Mouse (Mus musculus) ES-CJ7 (cell line): ENCODE results near the gene Hs6st3.
"Not testable (repeated sequence)": the region's sequence is repeated elsewhere in the genome, so short reads cannot be mapped to it uniquely, and the experiment has no call there.

Experiments used
- DNase-seq: peaks from one replicate; pipeline ENCODE4 v3.0.0; 2011; ENCODE audit warnings: low read depth, low spot score

The Hs6st3 gene

DNA sequence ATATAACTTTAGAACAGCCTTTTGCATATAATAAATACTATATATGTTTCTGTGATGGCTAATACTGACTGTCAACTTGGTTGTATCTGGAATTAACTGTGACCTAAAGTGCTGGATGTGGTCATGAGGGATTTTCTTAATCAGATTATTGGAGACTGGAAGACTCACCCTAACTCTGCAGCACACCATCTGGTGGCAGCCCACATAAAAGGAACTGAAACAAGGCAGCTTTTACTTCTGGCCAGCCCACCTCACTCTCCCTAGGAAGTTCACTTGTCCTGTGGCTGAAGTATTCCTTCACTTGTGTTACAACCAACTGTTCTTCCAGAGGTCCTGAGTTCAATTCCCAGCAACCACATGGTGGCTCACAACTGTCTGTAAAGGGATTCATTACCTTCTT lies 313.5 kb downstream of the Hs6st3 start:
- no peak for DNase-seq

- DNase-seq, result no peak
These were observed 314.2 kb downstream of the Hs6st3 start for GRCm38 (mm10) chr14:119452382-119452781.

GRCm38 (mm10) chr14:119452797-119453196 lies 314.7 kb downstream of the Hs6st3 start:
- no peak for DNase-seq

GRCm38 (mm10) chr14:119464308-119464707 lies 326.2 kb downstream of the Hs6st3 start:
- no peak for DNase-seq

- DNase-seq, result no peak
These were observed 326.7 kb downstream of the Hs6st3 start for GRCm38 (mm10) chr14:119464883-119465282.

GRCm38 (mm10) chr14:119466899-119467588 lies 328.9 kb downstream of the Hs6st3 start:
- no peak for DNase-seq

GRCm38 (mm10) chr14:119476582-119476981 lies 338.4 kb downstream of the Hs6st3 start:
- DNase-seq, result no peak

DNA sequence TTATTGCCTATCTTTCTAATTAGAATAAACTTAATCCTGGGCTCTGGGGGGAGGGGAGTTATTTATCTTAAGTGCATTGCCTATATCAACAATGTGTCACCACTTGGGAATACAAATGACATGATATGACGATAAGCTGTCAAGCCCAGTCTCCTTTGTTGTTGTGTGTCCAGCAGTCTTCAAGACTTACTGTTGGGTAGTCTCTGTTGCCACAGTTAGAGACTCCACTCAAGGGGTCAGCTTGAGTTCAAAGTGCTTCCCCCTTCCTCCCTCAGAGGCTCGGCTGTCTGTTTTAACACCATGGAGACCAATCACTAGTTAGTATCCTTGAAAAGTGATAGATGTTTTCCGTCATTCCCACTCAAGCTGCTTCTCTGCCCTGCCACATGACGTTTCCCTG lies 339.7 kb downstream of the Hs6st3 start:
- no peak for DNase-seq

- DNase-seq, result no peak
These were observed 351.0 kb downstream of the Hs6st3 start for GRCm38 (mm10) chr14:119488978-119489703.

GRCm38 (mm10) chr14:119520632-119521031 lies 382.5 kb downstream of the Hs6st3 start:
- DNase-seq, result no peak

DNA sequence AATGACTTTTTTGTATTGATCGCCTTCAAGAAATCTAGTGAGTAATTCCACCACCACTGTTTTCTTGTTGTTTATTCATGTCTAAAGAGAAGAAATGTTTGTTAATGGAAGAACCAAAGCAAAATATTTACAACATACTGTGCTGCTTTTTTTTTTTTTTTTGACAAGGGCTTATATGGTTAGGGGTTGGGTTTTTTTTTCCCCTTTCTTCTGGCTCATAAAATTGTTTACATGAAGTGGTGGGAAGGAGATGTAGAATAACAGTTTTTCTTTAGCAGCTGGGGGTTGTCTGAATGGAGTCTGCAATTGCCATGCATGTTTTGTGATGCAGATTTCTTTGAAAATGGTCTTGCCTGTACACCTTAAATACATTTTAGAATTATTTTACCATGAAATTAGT lies 382.9 kb downstream of the Hs6st3 start:
- DNase-seq, result no peak

DNA sequence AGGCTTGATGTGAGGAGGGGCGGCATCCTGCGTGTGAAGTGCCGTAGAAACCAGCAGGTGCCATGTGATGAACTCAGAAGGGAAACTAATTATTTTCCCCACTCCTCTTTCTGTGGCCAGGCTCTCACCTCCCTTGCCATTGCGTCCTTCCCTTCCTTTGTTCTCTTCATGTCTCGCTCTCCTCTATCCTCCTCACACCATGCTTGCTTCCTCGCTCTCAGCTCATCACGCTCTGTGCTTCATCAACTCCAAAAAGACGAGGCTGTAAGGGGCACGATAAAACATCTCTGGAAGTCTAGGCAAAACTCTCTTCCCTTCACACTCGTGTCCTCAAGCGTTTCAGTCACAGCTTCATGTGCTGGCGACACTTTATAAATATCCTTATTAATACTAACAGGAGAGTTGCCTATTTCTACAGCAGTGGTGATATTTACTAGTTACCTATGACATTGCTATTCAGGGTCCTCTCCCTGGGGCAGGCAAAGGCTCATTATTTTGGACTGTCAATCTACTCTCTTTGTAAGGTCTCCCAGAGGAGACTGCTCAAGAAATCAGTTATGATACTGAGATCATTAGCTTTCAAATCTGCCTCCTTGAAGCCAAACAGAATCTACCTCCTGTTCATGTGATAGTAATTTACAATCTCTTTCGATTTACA lies 394.9 kb downstream of the Hs6st3 start:
- DNase-seq, result no peak

- DNase-seq, result no peak
These were observed 402.4 kb downstream of the Hs6st3 start for GRCm38 (mm10) chr14:119540505-119540904.

DNA sequence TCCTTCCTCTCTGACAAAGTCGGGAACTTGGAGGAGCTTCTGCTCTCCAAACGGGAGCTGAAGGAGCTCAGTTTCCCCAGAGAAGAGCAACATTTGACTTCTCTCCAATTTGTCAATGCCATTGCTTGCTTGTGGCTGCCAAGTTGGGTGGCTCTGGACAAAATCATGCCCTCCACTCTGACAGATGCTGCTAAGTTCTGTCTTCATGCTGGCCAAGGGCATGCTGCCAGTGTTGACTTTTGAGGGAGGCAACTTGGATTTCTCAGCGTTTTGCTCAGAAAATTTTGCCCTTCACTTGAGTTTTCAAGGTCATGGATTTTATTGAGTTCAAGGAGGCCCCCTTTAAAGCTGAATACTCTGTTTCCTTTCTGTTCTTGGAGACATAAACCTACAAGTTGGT lies 406.5 kb downstream of the Hs6st3 start:
- DNase-seq, result no peak

- DNase-seq, result no peak
These were observed 420.2 kb downstream of the Hs6st3 start for GRCm38 (mm10) chr14:119558356-119558755.

GRCm38 (mm10) chr14:119582039-119582508 lies 443.9 kb downstream of the Hs6st3 start:
- DNase-seq, result no peak

GRCm38 (mm10) chr14:119585069-119585468 lies 446.9 kb downstream of the Hs6st3 start:
- no peak for DNase-seq

- DNase-seq, result not testable (repeated sequence)
These were observed 449.2 kb downstream of the Hs6st3 start for GRCm38 (mm10) chr14:119587365-119587764.

GRCm38 (mm10) chr14:119604327-119604726 lies 466.2 kb downstream of the Hs6st3 start:
- no peak for DNase-seq

DNA sequence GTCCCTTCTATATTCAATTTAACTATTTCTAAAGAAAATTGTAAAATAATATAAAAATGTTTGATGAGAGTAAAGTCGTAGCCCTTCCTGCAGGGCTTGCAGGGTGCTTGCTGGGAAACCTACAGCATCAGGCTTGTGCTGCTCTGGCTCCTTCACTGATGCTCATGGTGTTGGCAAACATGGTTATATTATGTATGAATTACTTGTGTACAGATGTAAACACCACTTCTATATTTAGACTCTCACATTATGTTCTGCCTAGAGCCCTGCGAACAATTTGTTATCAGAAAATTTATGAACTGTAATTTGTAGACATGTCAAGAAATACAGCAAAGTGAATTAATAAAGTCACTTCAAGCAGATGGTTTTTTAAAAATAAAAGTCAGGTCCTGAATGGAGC lies 474.7 kb downstream of the Hs6st3 start:
- no peak for DNase-seq

GRCm38 (mm10) chr14:119629127-119629526 lies 491.0 kb downstream of the Hs6st3 start:
- no peak for DNase-seq

DNA sequence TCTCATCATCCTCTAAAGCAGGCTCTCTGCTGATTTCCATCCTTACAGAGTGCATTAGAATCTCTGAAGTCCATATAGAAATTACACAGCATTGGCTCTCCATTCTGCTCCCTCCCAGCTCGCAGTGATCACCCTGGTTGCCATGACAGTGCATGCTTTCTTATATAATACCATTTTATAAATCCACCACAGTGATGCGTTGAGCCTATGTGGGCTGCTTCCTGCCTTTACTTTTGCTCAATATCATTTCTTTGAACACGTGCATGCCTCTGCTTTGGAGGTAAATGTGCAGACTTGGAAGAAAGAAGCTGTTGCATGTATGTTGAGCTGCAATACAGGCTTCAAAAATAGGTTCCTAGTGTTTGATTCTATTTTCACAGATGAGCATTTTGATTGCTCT lies 494.9 kb downstream of the Hs6st3 start:
- no peak for DNase-seq

DNA sequence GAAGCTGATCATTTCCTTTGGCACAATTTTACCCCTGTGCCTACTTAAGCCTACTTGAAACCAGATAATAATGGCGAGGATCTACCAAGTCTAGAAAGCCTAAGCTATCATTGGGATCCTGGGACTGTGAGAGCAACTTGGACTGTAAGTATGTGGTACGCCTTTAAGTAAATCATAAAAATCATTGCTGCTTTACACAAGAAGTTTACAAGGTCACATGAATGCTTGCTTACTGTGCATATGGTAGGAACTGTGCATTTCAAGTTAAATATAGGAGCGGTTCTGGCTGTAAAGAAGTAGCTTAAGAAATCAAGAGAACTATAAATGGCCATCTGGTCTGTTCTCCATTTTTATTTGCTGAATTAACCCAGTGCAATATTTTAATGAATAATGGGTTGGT lies 495.5 kb downstream of the Hs6st3 start:
- no peak for DNase-seq
